Mouse (Mus musculus): ENCODE results near the gene Brix1. TPM values are rescaled to one million over a fixed set of nuclear protein-coding genes. Genes with fewer than 3 reads are reported as not detected.

Brix1 gene
- polyA plus RNA-seq, 1 experiment = 3.7 TPM

- Histone ChIP-seq H3K4me3 (replicated peaks) (no peak overlapping the region), H3K36me3 (ENCODE audit: control insufficient read depth) (no peaks in the 10 kb centered on the region), H3K4me1 (ENCODE audit: control insufficient read depth) (no peaks in the 10 kb centered on the region), H3K27me3 (ENCODE audit: control insufficient read depth) (no peaks in the 10 kb centered on the region), H3K9me3 (ENCODE audit: control insufficient read depth, low read length) (no peaks in the 10 kb centered on the region)
- TF ChIP-seq GATA1 (IDR thresholded peaks at IDR 0.05; ENCODE audit: low read length) = no peak
- no peak for TF ChIP-seq TAL1 (IDR thresholded peaks at IDR 0.05; ENCODE audit: low read length)
Observed at GRCm38 (mm10) chr15:10426545-10427266, 59.0 kb downstream of the Brix1 start.

GRCm38 (mm10) chr15:10426124-10426523 is 59.6 kb downstream of the Brix1 start:
- H3K9me3 ChIP-seq (ENCODE audit: control insufficient read depth, low read length) = no peaks in the 10 kb centered on the region
- no peaks in the 10 kb centered on the region for H3K36me3 ChIP-seq (ENCODE audit: control insufficient read depth)
- H3K4me3 ChIP-seq (replicated peaks) = no peak overlapping the region
- TF ChIP-seq GATA1 (IDR thresholded peaks at IDR 0.05; ENCODE audit: low read length) = no peak
- H3K4me1 ChIP-seq (ENCODE audit: control insufficient read depth) = no peaks in the 10 kb centered on the region
- no peaks in the 10 kb centered on the region for H3K27me3 ChIP-seq (ENCODE audit: control insufficient read depth)

Other genes with a start within 250 kb of the Brix1 start
- gene Gm21973, start 160.6 kb downstream of the Brix1 start, polyA plus RNA-seq (2012) = not detected in 2 replicates
- gene Agxt2, start 127.4 kb downstream of the Brix1 start, polyA plus RNA-seq (2012) = not detected in 2 replicates
- 0.54 and 0.79 TPM in 2 replicates for gene Dnajc21, start 15.4 kb downstream of the Brix1 start, polyA plus RNA-seq (2012)
- 0.42 and 0.54 TPM in 2 replicates for gene Rad1, start 71 bp upstream of the Brix1 start, polyA plus RNA-seq (2012)
- gene Ttc23l, start 72.7 kb upstream of the Brix1 start, polyA plus RNA-seq (2012) = not detected in 2 replicates
- 0.01 TPM in 1 of 2 replicates, not detected in the other for gene Rai14, start 228.7 kb upstream of the Brix1 start, polyA plus RNA-seq (2012)

Measured in erythroblast, embryonic 14.5 days (primary cell).